Mouse (Mus musculus): ENCODE measurements at regions not wholly inside any gene's neighbourhood (a gene's known extent, or its start where the extent isn't known, plus 50 kb on each side); places are given as distances from the start of the nearest gene placed in this dataset.

DNA sequence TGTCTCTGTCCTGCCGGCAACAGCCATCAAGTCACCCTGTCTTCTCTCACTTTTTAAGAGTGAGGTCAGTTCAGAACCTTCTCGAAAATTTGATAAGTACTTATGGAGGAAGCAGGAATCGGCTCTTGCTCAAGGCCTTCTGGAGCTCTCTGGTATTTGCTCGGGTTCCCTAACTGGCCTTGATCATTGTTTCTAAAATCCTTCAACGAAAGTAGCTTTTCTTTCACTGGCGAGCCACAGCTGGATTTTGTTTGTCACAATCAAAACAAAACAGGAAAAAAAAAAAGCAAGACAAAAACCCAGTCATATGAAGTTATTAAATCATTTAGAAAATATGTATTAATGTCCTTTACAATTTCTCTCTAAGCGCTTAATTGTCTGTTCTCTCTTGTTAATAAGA is 156.6 kb upstream of the Tex13c2 start:
- DNase-seq, result no peak

- DNase-seq, result no peak
Observed at GRCm38 (mm10) chrX:42333631-42334030, 155.9 kb upstream of the Tex13c2 start.

DNA sequence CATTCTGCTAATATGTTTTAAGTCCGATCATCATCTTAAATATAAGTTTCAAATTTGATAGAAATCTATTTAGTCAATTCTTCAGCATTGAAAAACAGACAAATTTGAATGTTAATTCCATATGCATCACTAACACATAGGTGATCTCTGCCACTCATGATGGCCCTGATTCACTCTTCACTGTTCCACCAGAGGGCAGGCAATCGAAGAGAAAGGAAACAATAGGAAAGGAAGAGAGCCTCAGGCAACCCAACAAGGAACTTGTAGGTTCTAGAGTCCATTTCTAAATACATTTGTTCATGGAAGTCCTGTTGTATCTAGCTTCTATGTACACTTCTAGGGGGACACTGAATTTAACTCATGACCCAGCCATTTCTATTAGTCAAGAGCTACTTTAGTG is 154.7 kb upstream of the Tex13c2 start:
- DNase-seq, result no peak

GRCm38 (mm10) chrX:42336772-42337171 is 152.7 kb upstream of the Tex13c2 start:
- no peak for DNase-seq

DNA sequence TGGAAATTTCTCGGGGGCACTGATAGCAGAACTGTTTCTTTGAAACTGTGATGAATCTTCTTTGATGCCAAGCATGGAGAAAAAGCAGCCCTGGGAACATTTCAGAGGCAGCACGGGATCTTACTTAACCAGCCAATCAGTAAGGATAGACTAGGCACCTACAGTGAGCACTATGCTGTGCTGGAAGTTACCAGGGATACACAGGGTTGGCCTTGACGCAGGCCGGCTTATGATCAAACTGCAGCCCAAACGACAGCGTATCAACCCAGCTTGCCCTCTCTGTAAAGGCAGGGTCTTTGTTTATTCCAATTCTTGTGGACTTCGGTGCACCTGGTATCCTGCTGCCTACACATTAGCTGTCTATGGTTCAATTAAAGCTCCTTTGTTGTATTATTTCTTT is 147.1 kb upstream of the Tex13c2 start:
- no peak for DNase-seq

DNA sequence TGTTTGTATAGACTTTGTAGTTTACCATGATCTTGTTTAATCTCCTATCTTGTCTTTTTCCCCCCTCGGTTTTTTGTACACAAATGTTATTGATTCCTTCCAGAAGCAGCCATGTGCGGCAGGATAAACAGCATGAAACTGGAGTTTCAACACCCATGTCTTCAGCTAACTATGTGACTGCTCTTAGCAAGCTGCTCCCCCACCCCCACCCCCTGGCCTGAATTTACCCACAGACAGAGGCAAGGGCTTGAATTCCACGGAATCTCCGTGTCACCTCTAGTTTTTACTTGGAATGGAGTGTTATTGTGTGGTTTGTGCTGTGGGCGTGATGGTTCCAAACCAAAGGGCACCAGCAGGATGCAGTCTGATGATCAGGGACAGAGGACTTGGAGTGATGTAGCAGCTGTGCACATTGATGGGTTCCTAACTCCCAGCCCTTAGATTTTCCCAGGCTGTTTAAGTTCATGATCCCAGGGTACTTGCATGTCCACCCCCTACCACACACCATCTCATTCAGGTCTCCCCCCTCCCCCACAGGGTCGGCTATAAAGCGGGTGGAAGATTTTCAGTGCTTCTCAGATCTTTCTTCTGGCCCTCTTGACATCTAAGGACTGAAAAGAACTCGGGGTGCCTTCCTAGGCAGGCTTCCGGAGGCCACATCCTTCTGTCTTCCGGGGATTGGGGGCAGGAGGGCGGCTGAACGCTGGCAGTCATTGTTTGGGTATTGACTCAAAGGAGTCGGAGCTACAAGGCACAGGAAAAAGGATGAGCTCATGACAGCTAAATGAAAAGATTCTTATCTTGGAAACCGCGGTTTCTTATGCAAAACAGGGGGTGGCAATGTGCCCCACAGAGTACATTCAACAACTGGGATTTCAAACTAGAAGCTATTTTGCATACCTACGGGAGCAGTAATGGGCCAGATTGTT is 146.3 kb upstream of the Tex13c2 start:
- no peak for DNase-seq

DNA sequence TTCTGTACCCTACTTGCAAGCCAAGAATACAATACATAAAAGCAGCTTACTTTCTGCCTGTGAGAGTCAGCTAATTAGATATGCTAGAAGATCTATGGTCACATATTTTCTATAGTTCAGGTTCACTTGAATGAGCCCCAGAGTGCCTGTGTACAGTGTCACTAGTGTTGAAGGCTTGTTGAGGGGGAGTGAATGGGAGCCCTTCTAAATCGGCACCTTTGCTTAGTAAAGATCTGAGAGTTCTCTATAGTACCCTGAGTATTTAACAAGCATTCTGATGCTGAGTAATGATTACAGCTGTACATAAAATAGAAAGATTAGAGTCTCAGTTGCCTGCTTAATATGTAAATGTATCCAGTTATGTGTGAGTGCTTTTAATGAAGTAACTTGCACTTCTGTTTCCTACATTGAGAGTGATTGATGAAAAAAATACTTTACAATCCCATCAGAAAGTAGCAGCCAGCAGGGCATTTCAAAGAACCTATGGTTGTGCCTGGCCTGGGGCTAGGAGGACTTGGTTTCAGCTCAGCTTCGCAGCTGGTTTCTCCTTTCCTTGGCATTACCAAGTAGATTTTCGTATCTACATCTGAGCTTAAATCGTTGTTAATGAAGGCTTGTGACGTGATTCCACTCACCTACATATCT is 136.8 kb upstream of the Tex13c2 start:
- DNase-seq, result no peak

DNA sequence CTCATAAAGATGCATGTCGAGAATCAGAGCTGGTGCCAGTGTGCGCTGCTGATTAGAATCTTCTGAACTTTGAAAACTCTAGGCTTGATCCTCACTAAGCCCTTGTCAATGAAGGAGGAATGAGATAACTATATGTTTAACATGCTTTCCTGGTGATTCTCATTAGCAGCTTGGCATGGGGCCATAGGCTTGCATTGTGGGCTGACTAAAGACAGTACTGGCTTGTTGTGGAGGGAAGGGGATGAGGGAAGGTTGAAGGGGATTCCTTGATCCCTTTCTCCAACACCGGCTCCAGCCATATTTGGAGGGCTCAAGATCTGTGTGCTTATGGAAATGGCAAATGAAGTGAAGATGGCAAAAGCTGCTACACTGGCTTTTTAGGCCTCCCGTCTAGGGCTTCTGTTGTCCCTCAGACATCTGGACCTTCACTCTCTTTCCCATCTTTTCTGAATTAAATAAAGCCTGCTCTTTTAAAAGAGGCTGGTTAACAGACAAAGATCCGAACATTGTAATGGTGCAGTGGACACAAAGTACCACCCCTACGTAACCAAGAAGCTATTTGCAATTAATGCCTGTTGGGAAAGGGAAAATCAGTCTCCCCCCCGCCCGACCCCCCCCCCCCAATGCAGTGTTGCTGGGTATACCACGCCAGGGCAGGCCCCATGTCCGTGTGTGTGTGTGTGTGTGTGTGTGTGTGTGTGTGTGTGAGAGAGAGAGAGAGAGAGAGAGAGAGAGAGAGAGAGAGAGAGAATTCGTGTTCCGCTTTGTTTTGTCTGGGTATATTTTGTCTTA is 129.9 kb upstream of the Tex13c2 start:
- peak in 1 of 2 experiments; percentile 12 for DNase-seq

DNA sequence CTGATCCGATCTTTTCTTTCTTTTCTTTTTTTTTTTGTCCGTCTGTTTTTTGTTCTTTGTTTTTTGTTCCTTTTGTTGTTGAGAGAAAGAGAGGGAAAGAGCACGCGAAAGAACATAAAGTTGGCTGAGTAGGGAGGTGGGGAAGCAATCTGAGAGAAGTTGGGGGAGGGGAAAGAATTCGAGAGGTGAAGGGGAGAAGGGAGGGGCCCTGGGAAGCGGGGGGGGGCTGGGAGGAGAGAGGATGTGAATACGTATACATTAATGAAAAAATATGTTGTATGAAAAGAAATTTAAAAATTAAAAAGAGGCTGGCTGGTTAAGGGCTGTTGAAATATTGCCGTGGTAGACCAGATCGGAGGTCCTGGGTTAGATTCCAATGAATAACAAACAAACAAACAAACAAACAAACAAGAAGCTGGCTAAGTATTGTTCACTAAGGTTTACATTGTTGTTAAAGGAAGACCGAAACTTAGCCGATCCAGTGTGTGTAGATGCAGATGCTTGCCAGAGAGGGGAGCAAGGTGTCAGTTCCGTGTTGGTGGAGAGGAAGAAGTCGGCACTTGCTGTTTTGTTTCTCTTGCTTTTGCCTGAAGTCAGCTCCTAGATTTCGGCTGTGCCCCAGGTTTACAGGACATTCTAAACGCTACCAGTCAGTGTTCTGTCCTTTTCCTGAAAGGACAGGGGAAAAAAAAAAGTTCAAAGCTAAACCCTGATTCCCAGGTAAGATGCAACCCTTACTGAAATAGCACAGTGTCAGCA is 129.1 kb upstream of the Tex13c2 start:
- peak; percentile 7 to 12 for DNase-seq

- DNase-seq, result peak in 1 of 2 experiments; percentile 3
Observed at GRCm38 (mm10) chrX:42360973-42361372, 128.5 kb upstream of the Tex13c2 start.

DNA sequence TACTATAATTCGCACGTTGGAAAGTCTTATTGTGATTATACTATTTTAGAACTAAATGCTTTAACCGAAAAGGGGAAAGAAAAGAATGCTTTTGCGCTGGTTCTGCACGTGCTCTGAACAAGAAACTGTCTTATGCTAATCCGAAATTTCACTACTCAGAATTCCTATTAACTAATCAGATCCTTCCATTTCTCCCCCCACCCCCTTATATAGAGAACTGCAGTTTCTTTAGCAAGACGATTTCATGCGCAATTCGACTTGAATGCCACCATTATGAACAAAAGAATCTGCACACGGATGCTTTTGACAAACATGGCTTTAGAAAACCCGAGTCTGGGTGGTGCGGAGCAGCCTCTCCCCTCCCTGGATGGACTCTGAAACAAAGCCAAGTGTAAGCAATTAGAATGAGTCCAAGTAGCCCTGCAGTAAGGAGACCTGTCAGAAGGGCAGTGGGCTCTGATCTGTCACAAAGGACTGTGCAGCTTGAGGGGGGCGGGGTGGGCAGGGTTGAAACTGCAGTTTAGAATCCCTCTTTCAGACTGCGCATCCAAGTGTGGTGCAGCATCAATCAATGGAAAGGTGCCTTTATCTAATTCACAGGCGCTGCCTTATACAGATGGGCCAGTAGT is 128.0 kb upstream of the Tex13c2 start:
- DNase-seq, result no peak

DNA sequence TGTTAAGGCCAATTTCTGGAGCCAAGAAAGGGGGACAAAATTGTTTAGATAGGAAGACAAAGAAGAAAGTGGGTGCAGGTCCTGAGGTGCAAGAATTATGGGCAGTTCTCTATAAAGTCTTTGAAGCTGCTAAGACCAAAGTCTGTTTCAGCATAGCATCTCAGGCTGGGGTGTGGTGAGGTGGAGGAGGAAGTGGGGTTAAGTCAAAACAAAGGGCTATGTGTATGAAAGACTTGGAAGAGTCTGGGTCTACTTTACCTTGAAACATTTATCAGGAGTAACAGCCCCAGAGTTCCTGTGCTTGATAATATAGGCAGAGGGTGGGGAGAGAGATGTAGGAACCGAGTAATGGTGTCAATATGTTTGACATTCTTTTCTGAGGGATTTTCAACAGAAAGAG is 125.4 kb upstream of the Tex13c2 start:
- no peak for DNase-seq

DNA sequence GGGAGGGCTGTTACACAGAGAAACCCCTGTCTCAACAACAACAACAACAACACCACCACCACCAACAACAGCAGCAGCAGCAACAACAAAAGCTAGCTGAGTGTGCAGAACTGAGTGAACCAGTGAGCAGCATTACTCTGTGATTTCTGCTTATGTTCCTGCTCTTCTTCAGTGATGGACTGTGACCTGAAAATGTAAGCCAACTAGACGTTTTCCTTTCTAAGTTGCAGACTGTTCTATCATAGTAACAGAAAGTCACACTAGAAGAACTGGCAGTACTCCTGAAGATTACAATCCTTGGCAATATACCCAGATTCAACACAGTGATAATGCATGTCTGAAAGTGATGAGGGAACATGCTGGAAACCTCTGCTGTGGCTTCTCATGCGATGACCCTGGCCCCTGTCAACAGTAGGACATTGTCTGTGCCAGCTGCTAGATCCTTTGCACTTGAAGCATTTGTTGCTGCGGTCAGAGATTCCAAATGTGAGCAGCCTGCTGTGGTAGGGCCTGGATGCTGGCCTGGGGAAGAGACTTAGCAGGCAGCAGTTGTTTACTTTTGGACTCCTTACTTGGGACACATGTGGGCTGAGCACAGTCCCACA is 115.6 kb upstream of the Tex13c2 start:
- no peak for DNase-seq

- DNase-seq, result no peak
Observed at GRCm38 (mm10) chrX:42393836-42394556, 95.5 kb upstream of the Tex13c2 start.

DNA sequence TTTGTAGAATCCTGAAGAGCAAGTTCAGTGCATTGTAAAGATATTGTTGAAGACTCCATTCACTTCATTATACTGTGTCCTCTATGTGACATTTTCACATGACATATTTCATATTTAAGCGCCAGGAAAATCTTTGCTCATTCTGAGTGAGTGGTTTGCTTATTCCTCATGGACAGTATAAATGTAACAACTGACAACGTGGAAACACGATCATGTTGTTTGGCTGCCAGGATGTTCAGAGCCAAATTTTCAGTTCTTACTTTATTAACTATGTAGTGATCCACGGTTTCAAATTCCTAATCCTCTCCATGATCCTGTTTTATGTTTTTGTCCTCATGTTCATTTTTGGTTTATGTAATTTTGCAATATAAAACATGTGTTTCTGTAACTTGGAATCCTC is 93.0 kb upstream of the Tex13c2 start:
- no peak for DNase-seq

GRCm38 (mm10) chrX:42398836-42399235 is 90.7 kb upstream of the Tex13c2 start:
- peak in 1 of 2 experiments; percentile 1 for DNase-seq

DNA sequence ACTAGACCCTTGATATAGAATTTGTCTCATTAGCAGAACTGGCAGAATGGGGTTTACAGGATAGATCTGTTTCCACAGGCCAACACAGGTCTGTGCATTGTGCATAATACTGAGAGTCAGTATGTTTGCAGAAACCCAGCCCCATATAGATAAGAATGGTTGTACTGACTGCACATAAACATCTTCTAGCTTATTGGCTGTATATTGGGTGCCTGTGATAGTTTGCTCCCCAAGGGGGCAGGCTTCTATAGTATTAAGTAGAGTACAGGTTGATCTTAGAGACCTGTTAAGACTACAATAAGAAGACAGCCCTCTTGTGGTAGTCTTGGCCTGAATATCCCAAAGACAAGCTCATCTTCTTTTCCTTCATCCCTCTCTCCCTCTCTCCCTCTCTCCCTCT is 90.1 kb upstream of the Tex13c2 start:
- no peak for DNase-seq

- no peak for DNase-seq
Observed at GRCm38 (mm10) chrX:42401091-42401490, 88.4 kb upstream of the Tex13c2 start.

GRCm38 (mm10) chrX:42401564-42402334 is 87.7 kb upstream of the Tex13c2 start:
- no peak for DNase-seq

DNA sequence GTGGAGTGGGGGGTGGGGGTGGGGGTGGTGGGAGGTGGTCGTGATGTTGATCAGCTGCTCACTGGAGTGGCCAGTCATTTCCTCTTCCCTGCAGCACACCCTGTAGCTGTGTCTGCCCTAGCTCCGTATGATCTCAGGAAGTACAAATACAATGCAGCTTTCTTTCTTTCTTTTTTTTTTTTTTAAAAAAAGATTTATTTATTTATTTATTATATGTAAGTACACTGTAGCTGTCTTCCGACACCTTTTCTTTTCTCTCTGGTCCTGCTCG is 87.2 kb upstream of the Tex13c2 start:
- DNase-seq, result no peak

All from cerebellum, adult 18-20 months (tissue).